Mouse (Mus musculus): ENCODE measurements around the gene Prickle2. TPM values are rescaled to one million over a fixed set of nuclear protein-coding genes. Genes with fewer than 3 reads are reported as not detected.

The Prickle2 gene
- polyA plus RNA-seq, 1 experiment from 2014 or later, result 7.0 TPM

GRCm38 (mm10) chr6:92409788-92410187 is 296.2 kb downstream of the Prickle2 start:
- H3K27ac ChIP-seq, result no peak overlapping the region
- H3K4me2 ChIP-seq, result no peak overlapping the region
- H3K27me3 ChIP-seq, result no peaks in the 10 kb centered on the region; the same call in 1 of the 2 replicates
- no peak overlapping the region for H3K4me3 ChIP-seq (replicated peaks)
- H3K9me3 ChIP-seq, result no peaks in the 10 kb centered on the region
- 89% methylated on average over 3 of the region's 3 CpGs for WGBS
- no peak overlapping the region for H3K9ac ChIP-seq (replicated peaks)
- no peak for ATAC-seq (ENCODE audit: insufficient number of reproducible peaks, insufficient read depth, low FRiP score, low TSS enrichment, low read depth)
- peaks cover 26% of the 10 kb centered on the region for H3K36me3 ChIP-seq
- peaks cover 16% of the 10 kb centered on the region for H3K4me1 ChIP-seq (replicated peaks)

DNA sequence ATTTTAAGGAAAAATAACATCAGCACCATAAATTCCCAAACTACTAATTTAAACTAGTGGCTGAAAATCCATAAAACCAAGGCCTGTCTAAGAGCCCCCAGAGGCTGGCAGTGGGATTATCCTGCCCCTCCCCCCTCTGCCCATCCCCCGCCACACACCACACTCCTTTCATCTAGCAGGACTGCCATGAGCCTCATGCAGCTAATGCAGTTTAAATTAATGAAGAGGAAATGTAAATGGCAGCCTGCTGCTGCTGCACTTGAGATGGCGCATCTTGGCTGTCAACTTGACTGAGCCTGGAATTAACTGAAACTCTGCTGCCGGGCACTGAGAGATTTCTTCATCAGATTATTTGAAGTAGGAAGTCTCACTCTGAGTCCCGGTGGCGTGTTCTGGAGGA is 298.7 kb downstream of the Prickle2 start:
- Histone ChIP-seq H3K9me3 (no peaks in the 10 kb centered on the region), H3K27ac (no peak overlapping the region), H3K4me2 (no peak overlapping the region), H3K4me3 (replicated peaks) (no peak overlapping the region), H3K9ac (replicated peaks) (no peak overlapping the region), H3K27me3 (no peaks in the 10 kb centered on the region; the same call in 1 of the 2 replicates), H3K36me3 (peaks cover 31% of the 10 kb centered on the region), H3K4me1 (replicated peaks) (0 out of 2 replicates have a peak, but pooled peaks cover 3% of the 10 kb centered on the region)
- ATAC-seq (ENCODE audit: insufficient number of reproducible peaks, insufficient read depth, low FRiP score, low TSS enrichment, low read depth), result no peak
- WGBS, result 49% methylated on average over 5 of the region's 5 CpGs

DNA sequence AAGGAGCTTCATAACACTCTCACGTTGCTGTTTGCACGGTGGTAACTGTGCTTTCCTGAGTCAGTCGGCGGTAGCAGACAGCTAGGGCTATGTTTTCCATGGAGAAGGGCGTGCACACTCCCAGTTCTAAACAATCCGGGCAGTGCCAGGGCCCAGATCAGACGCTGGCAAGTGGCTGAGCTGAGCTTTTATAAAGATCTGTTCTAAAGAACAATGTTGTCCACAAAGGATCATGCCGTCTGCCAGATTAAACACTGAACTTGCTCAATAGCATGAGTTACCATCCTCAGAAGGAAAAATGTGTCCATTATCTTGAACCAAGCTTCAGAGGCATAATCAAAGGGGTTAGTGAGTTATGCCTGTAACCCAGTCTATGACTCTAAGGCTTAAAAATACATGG is 300.4 kb downstream of the Prickle2 start:
- Histone ChIP-seq H3K9me3 (no peaks in the 10 kb centered on the region), H3K9ac (replicated peaks) (no peak overlapping the region), H3K4me1 (replicated peaks) (0 out of 2 replicates have a peak, but pooled peaks cover 3% of the 10 kb centered on the region), H3K27ac (no peak overlapping the region), H3K36me3 (peaks cover 22% of the 10 kb centered on the region), H3K4me3 (replicated peaks) (no peak overlapping the region), H3K4me2 (no peak overlapping the region), H3K27me3 (no peaks in the 10 kb centered on the region)
- ATAC-seq (ENCODE audit: insufficient number of reproducible peaks, insufficient read depth, low FRiP score, low TSS enrichment, low read depth), result no peak
- WGBS, result 75% methylated on average over 8 of the region's 8 CpGs

GRCm38 (mm10) chr6:92397876-92398275 is 308.1 kb downstream of the Prickle2 start:
- H3K9ac ChIP-seq (replicated peaks), result no peak overlapping the region
- H3K27me3 ChIP-seq, result no peaks in the 10 kb centered on the region
- H3K4me2 ChIP-seq, result no peak overlapping the region
- H3K9me3 ChIP-seq, result no peaks in the 10 kb centered on the region
- WGBS, result 89% methylated on average over 6 of the region's 6 CpGs
- H3K27ac ChIP-seq, result no peak overlapping the region
- H3K4me3 ChIP-seq (replicated peaks), result no peak overlapping the region
- H3K36me3 ChIP-seq, result 0 out of 2 replicates have a peak, but pooled peaks cover 3% of the 10 kb centered on the region
- no peak for ATAC-seq (ENCODE audit: insufficient number of reproducible peaks, insufficient read depth, low FRiP score, low TSS enrichment, low read depth)
- H3K4me1 ChIP-seq (replicated peaks), result 0 out of 2 replicates have a peak, but pooled peaks cover 5% of the 10 kb centered on the region

DNA sequence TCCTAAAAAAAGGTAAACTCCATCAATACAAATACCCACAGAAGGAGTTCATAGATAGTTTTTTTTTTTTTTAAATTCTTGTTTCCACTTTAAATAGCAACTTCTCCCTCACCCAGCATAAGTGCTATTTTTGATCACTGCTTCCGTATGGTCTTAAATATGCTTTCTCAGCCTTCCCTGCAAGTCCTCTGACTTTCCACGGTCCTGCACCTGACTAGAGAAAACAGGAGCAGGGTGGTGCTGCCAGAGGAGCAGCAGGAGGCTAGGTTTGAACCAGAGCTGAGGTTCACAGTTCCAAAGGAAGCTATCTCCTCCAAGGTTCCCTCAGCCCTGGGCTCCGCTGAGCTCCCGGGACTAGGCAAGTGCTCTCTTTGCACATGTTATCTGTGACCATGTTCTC is 310.4 kb downstream of the Prickle2 start:
- 89% methylated on average over 4 of the region's 4 CpGs for WGBS
- no peak overlapping the region for H3K27ac ChIP-seq
- ATAC-seq (ENCODE audit: insufficient number of reproducible peaks, insufficient read depth, low FRiP score, low TSS enrichment, low read depth), result no peak

GRCm38 (mm10) chr6:92395143-92395542 is 310.8 kb downstream of the Prickle2 start:
- Histone ChIP-seq H3K36me3 (0 out of 2 replicates have a peak, but pooled peaks cover 3% of the 10 kb centered on the region), H3K27me3 (no peaks in the 10 kb centered on the region), H3K4me1 (replicated peaks) (0 out of 2 replicates have a peak, but pooled peaks cover 5% of the 10 kb centered on the region), H3K9me3 (no peaks in the 10 kb centered on the region), H3K27ac (no peak overlapping the region), H3K9ac (replicated peaks) (no peak overlapping the region), H3K4me3 (replicated peaks) (no peak overlapping the region), H3K4me2 (no peak overlapping the region)
- ATAC-seq (ENCODE audit: insufficient number of reproducible peaks, insufficient read depth, low FRiP score, low TSS enrichment, low read depth), result no peak
- 71% methylated on average over 1 of the region's 1 CpGs for WGBS

More for the DNA sequence above, 310.4 kb downstream of the Prickle2 start:
- H3K27me3 ChIP-seq, result no peaks in the 10 kb centered on the region
- no peak overlapping the region for H3K9ac ChIP-seq (replicated peaks)
- H3K4me1 ChIP-seq (replicated peaks), result 0 out of 2 replicates have a peak, but pooled peaks cover 5% of the 10 kb centered on the region
- H3K4me3 ChIP-seq (replicated peaks), result no peak overlapping the region
- no peak overlapping the region for H3K4me2 ChIP-seq
- H3K36me3 ChIP-seq, result 0 out of 2 replicates have a peak, but pooled peaks cover 3% of the 10 kb centered on the region
- H3K9me3 ChIP-seq, result no peaks in the 10 kb centered on the region

DNA sequence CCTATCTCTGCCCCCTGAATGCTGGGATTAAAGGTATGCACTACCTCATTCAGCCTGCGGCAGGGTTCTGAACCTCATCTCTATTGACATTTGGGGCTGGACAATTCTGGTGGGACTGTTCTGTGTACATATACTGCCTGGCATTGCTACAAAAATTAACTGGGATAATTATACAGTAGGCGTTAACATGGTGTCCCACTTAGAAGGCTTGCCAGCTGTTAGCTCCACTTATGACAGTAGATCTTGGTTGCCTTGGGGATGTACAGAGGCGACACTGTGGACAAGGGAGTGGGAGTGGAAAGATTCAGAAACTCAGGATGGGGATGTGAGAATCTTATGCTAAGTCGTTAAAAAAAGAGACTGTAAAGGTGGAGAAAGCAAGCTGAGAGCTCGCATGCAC is 311.3 kb downstream of the Prickle2 start:
- H3K9me3 ChIP-seq, result no peaks in the 10 kb centered on the region
- H3K4me1 ChIP-seq (replicated peaks), result 0 out of 2 replicates have a peak, but pooled peaks cover 5% of the 10 kb centered on the region
- 0 out of 2 replicates have a peak, but pooled peaks cover 3% of the 10 kb centered on the region for H3K36me3 ChIP-seq
- no peak overlapping the region for H3K27ac ChIP-seq
- H3K4me3 ChIP-seq (replicated peaks), result no peak overlapping the region
- H3K9ac ChIP-seq (replicated peaks), result no peak overlapping the region
- H3K27me3 ChIP-seq, result no peaks in the 10 kb centered on the region
- WGBS, result 86% methylated on average over 5 of the region's 5 CpGs
- H3K4me2 ChIP-seq, result no peak overlapping the region
- ATAC-seq (ENCODE audit: insufficient number of reproducible peaks, insufficient read depth, low FRiP score, low TSS enrichment, low read depth), result no peak

GRCm38 (mm10) chr6:92390321-92390720 is 315.6 kb downstream of the Prickle2 start:
- H3K4me2 ChIP-seq, result no peak overlapping the region
- no peaks in the 10 kb centered on the region; the same call in 1 of the 2 replicates for H3K4me1 ChIP-seq (replicated peaks)
- no peaks in the 10 kb centered on the region for H3K9me3 ChIP-seq
- WGBS, result 82% methylated on average over 4 of the region's 4 CpGs
- H3K4me3 ChIP-seq (replicated peaks), result no peak overlapping the region
- no peaks in the 10 kb centered on the region for H3K36me3 ChIP-seq
- H3K27me3 ChIP-seq, result no peaks in the 10 kb centered on the region
- no peak overlapping the region for H3K27ac ChIP-seq
- H3K9ac ChIP-seq (replicated peaks), result no peak overlapping the region
- ATAC-seq (ENCODE audit: insufficient number of reproducible peaks, insufficient read depth, low FRiP score, low TSS enrichment, low read depth), result no peak

DNA sequence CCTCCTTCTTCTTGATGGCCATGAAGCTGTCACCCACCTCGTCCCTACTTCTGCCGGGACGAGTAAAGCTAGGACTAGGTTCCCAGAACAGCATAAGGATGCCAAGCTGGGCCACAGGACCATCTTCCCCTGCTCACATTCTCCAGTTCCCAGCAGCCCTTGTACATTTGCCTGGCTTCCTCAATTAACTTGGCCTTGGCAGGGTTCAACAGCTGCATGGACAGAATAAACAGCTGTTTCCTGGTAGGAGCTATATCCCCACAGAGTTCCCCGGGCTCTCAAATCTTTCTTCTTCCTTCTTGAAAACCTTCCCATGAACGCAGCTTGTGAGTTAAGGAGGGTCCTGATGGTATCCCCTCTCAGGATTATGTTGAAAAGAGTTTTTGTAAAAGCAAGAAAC is 317.3 kb downstream of the Prickle2 start:
- no peak for ATAC-seq (ENCODE audit: insufficient number of reproducible peaks, insufficient read depth, low FRiP score, low TSS enrichment, low read depth)
- no peak overlapping the region for H3K9ac ChIP-seq (replicated peaks)
- H3K4me2 ChIP-seq, result no peak overlapping the region
- no peaks in the 10 kb centered on the region for H3K27me3 ChIP-seq
- 66% methylated on average over 5 of the region's 5 CpGs for WGBS
- no peak overlapping the region for H3K27ac ChIP-seq
- no peaks in the 10 kb centered on the region for H3K36me3 ChIP-seq
- no peak overlapping the region for H3K4me3 ChIP-seq (replicated peaks)
- peaks cover 5% of the 10 kb centered on the region for H3K4me1 ChIP-seq (replicated peaks)
- H3K9me3 ChIP-seq, result no peaks in the 10 kb centered on the region

DNA sequence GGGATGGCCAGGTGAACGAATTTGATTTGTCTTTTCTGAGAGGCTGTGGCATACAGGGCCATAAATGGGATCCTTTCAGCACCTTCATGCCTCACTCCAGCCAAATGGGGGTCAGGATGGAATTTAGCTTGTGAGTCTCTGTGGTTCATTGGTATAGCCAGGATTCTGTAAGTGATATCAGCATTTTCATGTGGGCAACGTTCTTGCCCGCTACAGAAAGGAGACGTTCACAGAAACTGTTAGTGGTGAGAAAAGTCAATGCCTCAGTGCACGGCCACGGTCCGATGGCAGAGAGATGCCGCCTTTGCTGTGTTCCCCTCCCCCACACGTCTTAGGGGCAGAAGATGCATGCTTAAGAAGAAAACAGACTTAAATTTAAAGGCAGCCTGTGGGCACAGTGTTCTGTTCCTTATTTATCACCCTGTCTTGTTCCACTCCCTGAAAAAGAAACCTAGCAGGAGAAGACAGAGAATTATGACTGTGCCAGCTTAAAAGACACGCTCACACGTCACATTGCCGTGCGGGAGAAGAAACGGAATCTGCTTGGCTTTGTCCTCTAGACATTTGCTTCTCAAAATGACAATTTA is 322.7 kb downstream of the Prickle2 start:
- no peaks in the 10 kb centered on the region for H3K36me3 ChIP-seq
- H3K4me3 ChIP-seq (replicated peaks), result no peak overlapping the region
- 52% methylated on average over 14 of the region's 14 CpGs for WGBS

GRCm38 (mm10) chr6:92381085-92381484 is 324.9 kb downstream of the Prickle2 start:
- H3K27ac ChIP-seq, result no peak overlapping the region
- no peak overlapping the region for H3K4me2 ChIP-seq
- no peaks in the 10 kb centered on the region for H3K27me3 ChIP-seq
- 88% methylated on average over 10 of the region's 10 CpGs for WGBS
- H3K36me3 ChIP-seq, result peaks cover 5% of the 10 kb centered on the region
- ATAC-seq (ENCODE audit: insufficient number of reproducible peaks, insufficient read depth, low FRiP score, low TSS enrichment, low read depth), result no peak
- H3K9ac ChIP-seq (replicated peaks), result no peak overlapping the region
- peaks cover 5% of the 10 kb centered on the region for H3K4me1 ChIP-seq (replicated peaks)
- H3K9me3 ChIP-seq, result peaks cover 4% of the 10 kb centered on the region; the same call in 1 of the 2 replicates
- no peak overlapping the region for H3K4me3 ChIP-seq (replicated peaks)

More for the DNA sequence above, 322.7 kb downstream of the Prickle2 start:
- no peak overlapping the region for H3K27ac ChIP-seq
- H3K4me2 ChIP-seq, result no peak overlapping the region
- H3K4me1 ChIP-seq (replicated peaks), result peaks cover 5% of the 10 kb centered on the region
- ATAC-seq (ENCODE audit: insufficient number of reproducible peaks, insufficient read depth, low FRiP score, low TSS enrichment, low read depth), result no peak
- peaks cover 4% of the 10 kb centered on the region; the same call in 1 of the 2 replicates for H3K9me3 ChIP-seq
- no peaks in the 10 kb centered on the region for H3K27me3 ChIP-seq
- H3K9ac ChIP-seq (replicated peaks), result no peak overlapping the region

DNA sequence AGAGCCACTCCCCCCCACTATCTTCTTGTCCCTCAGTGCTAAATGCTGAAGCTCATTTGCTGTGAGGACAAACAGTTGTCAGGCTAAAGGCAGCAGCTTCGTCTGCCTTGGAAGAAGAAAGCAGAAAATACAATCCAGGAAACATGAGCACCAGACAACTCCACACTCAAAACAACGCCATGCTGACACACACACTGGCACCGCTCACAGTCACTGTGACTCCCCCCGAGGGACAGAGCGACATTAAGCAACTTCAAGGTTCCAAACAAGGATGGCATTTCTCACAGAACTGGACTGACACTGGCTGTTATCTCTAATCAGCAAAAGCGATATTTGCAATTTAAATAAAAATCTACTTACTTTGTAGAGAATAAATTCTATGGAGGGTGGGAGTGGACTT is 331.1 kb downstream of the Prickle2 start:
- H3K27me3 ChIP-seq, result no peaks in the 10 kb centered on the region
- H3K4me1 ChIP-seq (replicated peaks), result no peaks in the 10 kb centered on the region
- no peak overlapping the region for H3K4me3 ChIP-seq (replicated peaks)
- ATAC-seq (ENCODE audit: insufficient number of reproducible peaks, insufficient read depth, low FRiP score, low TSS enrichment, low read depth), result no peak
- peaks cover 4% of the 10 kb centered on the region; the same call in 1 of the 2 replicates for H3K9me3 ChIP-seq
- 89% methylated on average over 6 of the region's 6 CpGs for WGBS
- H3K4me2 ChIP-seq, result no peak overlapping the region
- peaks cover 12% of the 10 kb centered on the region for H3K36me3 ChIP-seq
- H3K27ac ChIP-seq, result no peak overlapping the region
- H3K9ac ChIP-seq (replicated peaks), result no peak overlapping the region
